Mouse (Mus musculus) heart, embryonic 10.5 days (tissue): Measurements from ENCODE around the gene Strn3. TPM values are rescaled to one million over a fixed set of nuclear protein-coding genes. Genes with fewer than 3 reads are reported as not detected.
A peak's percentile ranks its signal among the peaks of the same experiment; 100 is the strongest.
"Not testable (repeated sequence)": the region's sequence is repeated elsewhere in the genome, so short reads cannot be mapped to it uniquely, and the experiment has no call there.

ENCODE experiments used
- DNase-seq: peaks from one replicate; pipeline ENCODE4 v3.0.0-alpha.2; 2017; ENCODE audit warnings: low spot score
- H3K27ac ChIP-seq: fragments of 300-500 bp; sonication (generic); 2 replicates; pipeline ENCODE4 v1.5.1; 2016; ENCODE audit warnings: mild to moderate bottlenecking
- H3K27me3 ChIP-seq: fragments of 300-500 bp; sonication (generic); 2 replicates; pipeline ENCODE4 v1.6.1; 2016; ENCODE audit warnings: mild to moderate bottlenecking; ENCODE audit not compliant: poor library complexity, insufficient read depth, severe bottlenecking
- H3K36me3 ChIP-seq: fragments of 300-500 bp; sonication (generic); 2 replicates; pipeline ENCODE4 v1.6.1; 2016; ENCODE audit warnings: mild to moderate bottlenecking, moderate library complexity
- H3K4me1 ChIP-seq: fragments of 300-500 bp; sonication (generic); 2 replicates; pipeline ENCODE4 v1.6.1; 2016; ENCODE audit warnings: mild to moderate bottlenecking
- H3K4me3 ChIP-seq: fragments of 300-500 bp; sonication (generic); 2 replicates; pipeline ENCODE4 v1.5.1; 2016; ENCODE audit warnings: mild to moderate bottlenecking, moderate library complexity
- H3K9me3 ChIP-seq: fragments of 300-500 bp; sonication (generic); 2 replicates; pipeline ENCODE4 v1.6.1; 2016; ENCODE audit warnings: mild to moderate bottlenecking, moderate library complexity
- WGBS: fragments of 180-500 bp; shearing (Covaris S2); methylation state at CpG from one replicate; pipeline ENCODE4 v1.1.7; 2016; 5-methylcytosine and 5-hydroxymethylcytosine counted together
- polyA plus RNA-seq: library from polyadenylated mRNA; unstranded; fragments of >200 nt; fragmentation: Nextera tagmentation; extraction: Ambion mirVana; gene quantifications from 2 replicates; pipeline ENCODE4 v1.2.1, GENCODE M21; 2016

Strn3 gene
- polyA plus RNA-seq, 1 experiment from 2014 or later: 39.3 TPM

DNA sequence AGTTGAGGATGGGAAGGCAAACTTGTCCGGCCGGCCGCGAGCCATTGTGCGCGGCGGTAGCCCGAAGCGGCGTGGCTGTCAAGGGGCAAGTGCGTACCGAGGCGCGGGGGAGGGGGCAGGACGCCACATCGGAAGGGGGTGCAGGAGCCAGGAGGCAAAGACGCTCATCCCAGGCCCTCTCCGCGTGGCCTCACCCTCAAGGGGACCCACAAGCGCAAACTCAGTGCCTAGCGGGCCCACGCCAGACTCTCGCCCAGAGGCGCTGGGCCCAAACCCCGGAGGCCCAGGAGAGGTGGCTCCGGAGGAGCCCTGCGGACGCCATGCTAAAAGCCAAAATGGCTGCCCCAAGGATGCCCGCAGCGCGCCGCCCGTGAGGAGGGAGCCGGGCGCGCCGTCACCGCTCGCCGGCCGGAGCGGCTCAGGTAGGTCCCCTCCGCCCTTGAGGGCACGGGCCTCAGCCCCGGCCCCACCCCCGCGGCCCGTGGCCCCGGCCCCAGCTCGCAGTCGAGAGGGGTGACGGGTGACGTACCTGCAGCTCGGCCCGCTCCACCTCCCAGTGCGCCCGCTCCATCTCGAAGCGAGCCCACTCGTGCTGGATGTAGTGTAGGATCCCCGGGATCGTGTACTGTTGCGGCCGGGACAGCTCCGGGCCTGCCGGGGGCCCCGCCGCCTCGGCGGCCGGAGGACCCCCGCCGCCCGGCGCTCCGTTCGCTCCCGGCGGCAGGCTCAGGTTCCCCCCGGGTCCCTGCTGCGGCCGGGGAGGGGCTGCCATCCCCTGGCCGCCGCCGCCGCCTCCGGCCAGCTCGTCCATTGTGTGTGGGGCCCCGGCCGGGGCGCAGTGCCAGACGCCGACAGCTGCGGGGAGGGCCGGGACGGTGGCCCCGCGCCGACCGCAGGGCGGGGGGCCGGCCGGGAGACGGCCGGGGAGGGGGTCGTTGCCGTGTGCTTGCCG is 528 bp downstream of the Strn3 start, which contains the start of gene Ap4s1:
Gene Ap4s1 (plus strand): TSS at position 141 of the 952 bp plus-strand sequence.
- H3K27ac ChIP-seq: peak within 1 kb of the TSS; percentile 100
- peak within 1 kb of the TSS; percentile 95 for H3K4me3 ChIP-seq
- no peaks in the 10 kb centered on the region for H3K9me3 ChIP-seq
- H3K4me1 ChIP-seq: peaks cover 31% of the 10 kb centered on the region
- DNase-seq: peak; percentile 91
- WGBS: under 1% methylated on average over 107 of the region's 108 CpGs
- H3K36me3 ChIP-seq: no peaks in the 10 kb centered on the region
- no peaks in the 10 kb centered on the region for H3K27me3 ChIP-seq

DNA sequence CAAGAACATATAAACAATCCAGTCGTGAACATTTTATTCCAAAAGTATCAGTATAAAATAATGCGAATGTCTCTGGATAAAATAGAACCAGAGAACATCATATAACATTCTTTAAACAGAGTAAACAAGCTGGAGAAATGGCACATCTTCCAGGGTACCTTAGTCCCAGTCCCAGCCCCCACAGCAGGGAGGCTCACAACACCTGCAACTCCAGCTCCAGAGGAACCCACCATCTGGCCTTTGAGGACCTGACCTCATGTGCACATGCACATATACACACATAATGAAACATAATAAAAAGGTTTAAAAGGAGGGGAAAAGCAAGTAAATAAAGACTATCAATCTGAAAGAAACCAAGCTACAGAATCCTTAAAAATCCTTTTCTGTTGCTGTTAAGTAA is 3.2 kb downstream of the Strn3 start:
- no peaks in the 10 kb centered on the region for H3K36me3 ChIP-seq
- 89% methylated on average over 2 of the region's 2 CpGs for WGBS
- no peaks in the 10 kb centered on the region for H3K27me3 ChIP-seq
- H3K9me3 ChIP-seq: no peaks in the 10 kb centered on the region
- H3K4me1 ChIP-seq: peaks cover 19% of the 10 kb centered on the region
- H3K4me3 ChIP-seq: no peak overlapping the region
- H3K27ac ChIP-seq: no peak overlapping the region
- no peak for DNase-seq

DNA sequence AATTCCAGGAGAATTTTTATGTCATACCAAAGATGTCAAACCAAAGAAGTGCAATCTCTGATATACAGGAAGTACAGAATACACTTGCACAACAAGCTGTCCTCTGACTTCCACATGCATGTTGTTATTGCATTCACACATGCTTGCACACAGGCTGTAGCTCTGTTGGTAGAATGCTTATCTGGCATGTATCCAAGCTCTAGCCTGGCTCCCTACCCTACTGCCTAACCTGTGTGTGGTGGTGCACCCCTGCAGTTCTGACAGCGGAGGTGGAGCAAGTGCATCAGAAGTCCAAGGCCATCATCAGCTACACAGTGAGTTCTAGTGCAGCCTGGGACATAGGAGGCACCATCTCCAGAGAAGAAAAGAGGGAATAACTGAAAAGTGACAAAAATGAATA is 12.9 kb downstream of the Strn3 start:
- Histone ChIP-seq H3K4me1 (peaks cover 10% of the 10 kb centered on the region; the same call in 1 of the 2 replicates), H3K27me3 (no peaks in the 10 kb centered on the region), H3K27ac (no peak overlapping the region), H3K36me3 (0 out of 2 replicates have a peak, but pooled peaks cover 5% of the 10 kb centered on the region), H3K4me3 (no peak overlapping the region), H3K9me3 (no peaks in the 10 kb centered on the region)
- no peak for DNase-seq
- 81% methylated on average over 1 of the region's 1 CpGs for WGBS

DNA sequence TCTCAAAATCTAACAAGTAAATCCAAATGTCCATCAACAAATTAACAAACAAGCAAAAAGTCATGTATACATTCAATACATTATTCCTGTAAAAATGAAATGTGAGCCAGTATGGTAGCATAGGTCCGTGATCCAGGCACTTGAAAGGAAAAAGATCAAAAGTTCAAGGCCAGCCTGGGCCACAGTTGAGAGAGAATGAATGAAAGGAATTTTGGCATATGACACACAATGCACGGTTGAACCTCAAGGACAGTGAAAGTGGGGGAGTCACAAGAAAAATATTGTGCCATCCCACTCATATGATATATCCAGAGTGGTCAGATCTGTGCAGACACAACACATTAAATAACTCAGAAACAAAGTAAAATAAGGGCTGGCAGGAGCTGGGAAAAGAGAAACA is 15.3 kb downstream of the Strn3 start:
- Histone ChIP-seq H3K4me3 (no peak overlapping the region), H3K27me3 (no peaks in the 10 kb centered on the region), H3K36me3 (no peaks in the 10 kb centered on the region), H3K27ac (no peak overlapping the region), H3K9me3 (no peaks in the 10 kb centered on the region), H3K4me1 (peaks cover 27% of the 10 kb centered on the region; the same call in 1 of the 2 replicates)
- no peak for DNase-seq
- 66% methylated on average over 2 of the region's 2 CpGs for WGBS

DNA sequence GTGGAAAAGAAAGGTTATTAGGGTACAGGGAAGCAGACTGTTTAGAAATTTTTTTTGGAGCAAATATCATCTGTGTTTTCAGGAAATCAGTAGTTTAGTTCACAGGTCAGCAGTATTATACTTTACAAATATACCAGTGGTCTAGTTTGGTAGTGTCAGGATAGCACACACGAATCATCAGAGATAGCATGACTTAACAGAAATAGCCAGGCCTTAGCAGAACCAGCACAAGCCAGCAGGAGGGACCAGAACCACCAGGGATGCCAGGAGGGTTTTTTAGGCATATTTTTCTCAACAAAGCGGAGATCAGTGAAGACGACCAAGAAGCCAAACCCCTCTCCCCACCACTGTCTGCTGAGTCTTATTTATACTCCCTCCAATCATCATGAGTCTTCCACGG is 18.4 kb downstream of the Strn3 start:
- WGBS: 63% methylated on average over 4 of the region's 4 CpGs
- no peak for DNase-seq
- Histone ChIP-seq H3K36me3 (no peaks in the 10 kb centered on the region), H3K27me3 (no peaks in the 10 kb centered on the region), H3K4me1 (peaks cover 25% of the 10 kb centered on the region; the same call in 1 of the 2 replicates), H3K9me3 (no peaks in the 10 kb centered on the region), H3K27ac (no peak overlapping the region), H3K4me3 (no peak overlapping the region)

DNA sequence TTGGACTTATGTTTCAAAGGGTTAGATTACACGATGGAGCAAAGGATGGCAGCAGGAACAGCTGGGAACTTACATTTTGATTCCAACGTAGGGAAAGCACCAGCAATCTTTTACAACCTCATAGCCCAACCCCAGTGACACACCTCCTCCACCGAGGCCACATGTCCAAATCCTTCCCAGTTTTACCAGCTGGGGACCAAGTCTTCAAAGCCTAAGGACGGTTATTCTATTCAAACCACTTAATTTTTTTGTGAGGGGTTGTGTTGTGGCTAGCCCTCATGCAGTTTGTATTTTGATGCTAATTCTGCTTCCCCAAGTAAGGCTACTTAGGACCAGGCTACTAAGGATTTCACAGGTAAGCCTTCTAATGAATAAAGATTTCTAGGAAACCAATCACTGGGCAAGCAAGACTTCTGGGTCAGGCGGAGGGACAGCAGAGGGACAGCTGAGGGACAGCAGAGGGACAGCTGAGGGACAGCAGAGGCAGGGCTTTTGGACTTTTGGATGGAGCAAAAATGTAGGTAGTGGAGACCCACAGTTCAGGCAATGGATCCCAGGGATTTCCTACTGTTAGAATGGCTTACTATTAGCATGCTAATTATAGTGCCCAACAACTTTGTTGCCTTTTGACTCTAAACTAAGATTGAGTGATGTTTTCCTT is 20.3 kb downstream of the Strn3 start:
- Histone ChIP-seq H3K4me3 (no peak overlapping the region), H3K4me1 (peaks cover 30% of the 10 kb centered on the region; the same call in 1 of the 2 replicates), H3K27ac (no peak overlapping the region), H3K9me3 (no peaks in the 10 kb centered on the region), H3K27me3 (no peaks in the 10 kb centered on the region), H3K36me3 (no peaks in the 10 kb centered on the region)
- 42% methylated on average over 5 of the region's 5 CpGs for WGBS
- no peak for DNase-seq

DNA sequence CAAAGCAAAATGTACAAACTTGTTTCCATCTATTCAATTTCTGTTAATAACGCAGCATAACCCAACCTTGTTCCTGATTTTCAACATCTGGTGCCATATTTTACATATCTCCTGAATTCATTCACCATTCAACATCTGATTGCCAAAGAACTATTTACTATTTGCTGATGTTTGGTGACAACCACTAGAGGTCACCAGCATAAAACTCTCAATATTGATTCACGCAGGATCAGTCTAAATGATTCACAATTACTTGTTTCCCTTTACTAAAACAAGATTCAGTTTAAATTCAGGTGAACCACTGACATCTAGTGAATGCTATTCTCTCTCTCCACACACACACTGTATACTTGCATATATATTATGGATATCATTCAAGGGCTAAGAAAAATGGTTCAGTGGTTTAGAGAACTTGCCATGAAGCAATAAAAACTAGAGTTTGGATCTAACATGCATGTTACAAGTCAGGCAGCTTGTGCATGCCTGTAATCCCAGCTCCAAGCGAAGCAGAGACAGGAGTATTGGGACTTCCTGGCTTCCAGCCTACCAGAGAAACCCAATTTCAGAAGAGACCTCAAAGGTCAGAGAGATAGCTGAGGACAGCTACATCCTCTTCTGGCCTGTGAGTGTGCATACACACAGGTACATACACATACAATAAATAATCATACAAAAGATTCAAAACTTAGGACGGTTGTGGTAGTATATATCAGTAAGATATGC is 24.8 kb downstream of the Strn3 start:
- H3K27ac ChIP-seq: no peak overlapping the region

DNA sequence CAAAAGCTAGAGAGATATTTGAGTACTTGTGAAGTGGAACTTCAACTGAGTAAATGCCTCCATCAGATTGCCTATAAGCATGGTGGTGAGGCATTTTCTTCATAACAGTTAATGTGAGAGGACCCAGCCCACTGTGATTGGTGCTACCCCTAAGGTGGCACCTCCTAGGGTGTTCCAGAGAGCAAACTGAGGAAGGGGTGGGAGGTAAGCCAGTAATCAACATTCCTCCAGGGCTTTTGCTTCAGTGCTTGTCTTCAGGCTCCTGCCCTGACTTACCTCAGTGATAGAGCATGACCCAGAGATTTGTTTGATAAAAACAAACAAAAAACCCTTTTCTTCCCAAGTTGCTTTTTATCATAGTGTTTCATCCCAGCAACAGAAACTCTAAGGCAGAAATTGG is 27.8 kb downstream of the Strn3 start:
- Histone ChIP-seq H3K27ac (no peak overlapping the region), H3K4me3 (no peak overlapping the region), H3K4me1 (peaks cover 12% of the 10 kb centered on the region; the same call in 1 of the 2 replicates), H3K9me3 (no peaks in the 10 kb centered on the region), H3K27me3 (no peaks in the 10 kb centered on the region), H3K36me3 (no peaks in the 10 kb centered on the region)
- no peak for DNase-seq

More for the DNA sequence above, 24.8 kb downstream of the Strn3 start:
- no peak overlapping the region for H3K4me3 ChIP-seq
- peaks cover 20% of the 10 kb centered on the region; the same call in 1 of the 2 replicates for H3K4me1 ChIP-seq
- no peaks in the 10 kb centered on the region for H3K27me3 ChIP-seq
- no peaks in the 10 kb centered on the region for H3K36me3 ChIP-seq
- no peaks in the 10 kb centered on the region for H3K9me3 ChIP-seq
- DNase-seq: no peak
- 79% methylated on average over 4 of the region's 4 CpGs for whole genome bisulfite sequencing

DNA sequence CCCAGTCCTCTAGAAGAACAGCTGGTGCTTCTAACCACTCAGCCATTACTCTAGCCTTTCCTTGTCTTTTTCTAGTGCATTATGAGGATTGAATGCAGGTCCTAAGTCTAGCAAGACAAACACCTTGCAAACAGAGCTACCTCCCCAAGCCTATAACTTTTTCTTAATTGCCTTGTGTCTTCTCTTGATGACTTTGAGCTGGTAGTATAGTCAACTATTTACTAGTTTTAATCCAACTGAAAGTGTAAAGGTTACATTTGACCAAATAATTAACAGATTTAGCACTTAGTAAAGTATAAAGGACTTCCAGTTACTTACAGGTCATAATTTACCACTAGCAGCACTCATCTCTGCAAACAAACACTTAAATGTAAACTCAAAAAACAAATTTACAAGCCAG is 28.7 kb downstream of the Strn3 start:
- peaks cover 12% of the 10 kb centered on the region; the same call in 1 of the 2 replicates for H3K4me1 ChIP-seq
- H3K9me3 ChIP-seq: no peaks in the 10 kb centered on the region
- no peaks in the 10 kb centered on the region for H3K36me3 ChIP-seq
- no peak overlapping the region for H3K27ac ChIP-seq
- DNase-seq: no peak
- no peak overlapping the region for H3K4me3 ChIP-seq
- H3K27me3 ChIP-seq: no peaks in the 10 kb centered on the region

DNA sequence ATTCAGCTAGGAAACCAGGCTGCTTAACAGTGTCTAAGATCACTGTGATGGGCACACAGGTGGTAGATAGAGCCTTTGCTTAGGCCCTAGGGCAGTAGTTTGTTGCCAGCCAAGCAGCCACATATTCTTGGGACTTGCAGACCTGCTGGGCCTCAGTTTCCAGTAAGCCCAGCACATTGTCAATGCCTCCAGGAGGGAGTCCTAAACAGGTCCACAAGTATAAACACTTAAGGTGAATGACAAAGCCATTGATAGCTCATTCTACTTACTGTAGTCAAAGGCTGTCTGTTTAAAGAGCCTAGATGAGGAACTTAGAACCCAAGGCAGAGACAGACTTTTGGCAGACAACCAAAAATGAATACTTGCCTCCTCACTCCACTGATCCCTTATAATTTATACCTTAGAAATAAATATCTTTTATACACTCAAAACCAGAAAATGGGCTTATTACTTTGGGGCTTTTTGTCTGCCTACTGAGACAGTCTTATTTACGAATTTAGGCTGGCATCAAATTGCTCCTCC is 35.7 kb downstream of the Strn3 start:
- WGBS: 85% methylated on average over 1 of the region's 1 CpGs
- Histone ChIP-seq H3K4me1 (no peaks in the 10 kb centered on the region), H3K9me3 (no peaks in the 10 kb centered on the region)

DNA sequence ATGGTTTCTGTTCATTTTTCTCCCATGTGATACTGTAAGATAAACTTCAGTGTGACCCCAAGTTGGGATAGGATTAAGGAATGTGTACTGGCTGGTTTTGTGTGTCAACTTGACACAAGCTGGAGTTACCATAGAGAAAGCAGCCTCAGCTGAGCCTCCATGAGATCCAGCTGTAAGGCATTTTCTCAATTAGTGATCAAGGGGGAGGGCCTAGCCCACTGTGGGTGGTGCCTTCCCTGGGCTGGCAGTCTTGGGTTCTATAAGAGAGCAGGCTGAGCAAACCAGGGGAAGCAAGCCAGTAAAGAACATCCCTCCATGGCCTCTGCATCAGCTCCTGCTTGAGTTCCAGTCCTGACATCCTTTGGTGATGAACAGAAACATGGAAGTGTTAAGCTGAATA is 42.3 kb downstream of the Strn3 start:
- peaks cover 52% of the 10 kb centered on the region for H3K36me3 ChIP-seq
- H3K4me3 ChIP-seq, DNase-seq, H3K9me3 ChIP-seq, H3K27me3 ChIP-seq, H3K4me1 ChIP-seq, H3K27ac ChIP-seq: not testable (repeated sequence)

More for the DNA sequence above, 35.7 kb downstream of the Strn3 start:
- DNase-seq: no peak
- H3K36me3 ChIP-seq: peaks cover 17% of the 10 kb centered on the region
- no peak overlapping the region for H3K4me3 ChIP-seq
- H3K27me3 ChIP-seq: no peaks in the 10 kb centered on the region
- H3K27ac ChIP-seq: no peak overlapping the region

DNA sequence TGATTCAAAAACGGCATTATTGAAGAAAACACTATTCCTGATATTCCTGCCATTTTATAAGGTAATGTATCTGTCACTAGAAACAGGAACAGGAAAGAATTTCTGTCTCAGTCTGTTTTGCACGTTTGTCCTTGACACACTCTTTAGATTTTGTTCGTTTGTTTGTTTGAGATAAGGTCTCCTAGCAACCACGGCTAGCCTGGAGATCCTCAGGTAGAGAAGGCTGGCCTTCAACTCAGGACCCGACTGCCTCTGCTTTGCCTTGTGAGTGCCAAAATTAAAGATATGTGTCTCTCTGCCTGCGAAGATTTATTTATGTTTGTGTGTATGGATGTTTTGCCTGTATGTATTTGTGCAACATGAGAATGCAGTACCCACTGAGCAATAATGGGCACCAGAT is 49.8 kb downstream of the Strn3 start:
- H3K4me3 ChIP-seq: no peak overlapping the region
- peaks cover 8% of the 10 kb centered on the region; the same call in 1 of the 2 replicates for H3K4me1 ChIP-seq
- peaks cover 23% of the 10 kb centered on the region for H3K36me3 ChIP-seq
- no peak for DNase-seq
- no peaks in the 10 kb centered on the region for H3K27me3 ChIP-seq
- 0 out of 2 replicates have a peak overlapping the region, but pooled peaks have one; percentile 22 for H3K27ac ChIP-seq
- no peaks in the 10 kb centered on the region for H3K9me3 ChIP-seq
- 21% methylated on average over 6 of the region's 6 CpGs for WGBS
